19 mouse cellular contexts compared by ENCODE assay signal in the genomic region with DNA sequence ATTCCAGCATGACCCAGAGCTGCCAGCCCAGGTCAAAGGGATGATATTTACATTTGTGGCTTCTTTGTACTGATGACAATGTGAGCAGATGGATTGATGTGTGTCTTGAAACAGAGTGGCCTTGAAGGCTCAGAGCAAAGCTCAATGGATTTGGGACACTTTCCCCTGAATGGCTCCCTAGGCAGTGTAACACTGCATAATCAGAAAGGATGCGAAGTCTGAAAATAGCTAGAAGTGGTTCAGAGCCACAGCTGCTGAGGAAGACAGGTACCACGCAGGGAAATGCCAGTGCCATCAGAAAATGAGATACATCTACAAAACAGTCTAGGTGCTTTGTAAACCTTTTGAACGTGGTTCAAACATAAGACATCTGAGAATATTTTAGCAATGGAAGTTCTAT. TPM values are rescaled to one million over a fixed set of nuclear protein-coding genes. Genes with fewer than 3 reads are reported as not detected.
"Had no signal": no experiment of that assay in that cellular context is flagged by ENCODE, and none has a peak within 500 bp of the region (broad histone marks: within the 10 kb centered on the region; RNA-seq: fewer than 3 reads in every experiment).

No protein-coding gene starts in this region.

- H3K4me2 ChIP-seq: lung, embryonic 15.5 days; midbrain, embryonic 13.5 days; midbrain, embryonic 15.5 days; neural tube, embryonic 12.5 days; stomach, embryonic 15.5 days had no signal

- H3K9ac ChIP-seq: liver, embryonic 14.5 days; lung, embryonic 15.5 days; midbrain, embryonic 13.5 days; midbrain, embryonic 15.5 days; neural tube, embryonic 12.5 days; stomach, embryonic 15.5 days had no signal

- ATAC-seq: lung, postnatal 0 days; midbrain, embryonic 13.5 days; midbrain, embryonic 15.5 days had no signal

- H3K4me1 ChIP-seq: lung, embryonic 15.5 days; neural tube, embryonic 12.5 days; stomach, embryonic 15.5 days had no signal

- H3K27me3 ChIP-seq: lung, embryonic 15.5 days; midbrain, embryonic 13.5 days; midbrain, embryonic 15.5 days; neural tube, embryonic 12.5 days; stomach, embryonic 15.5 days had no signal

- H3K27ac ChIP-seq: liver, embryonic 14.5 days; lung, embryonic 15.5 days; macrophage; midbrain, embryonic 13.5 days; midbrain, embryonic 15.5 days; neural tube, embryonic 12.5 days; stomach, embryonic 15.5 days; stomach, postnatal 0 days had no signal

- H3K9me3 ChIP-seq: lung, embryonic 15.5 days; midbrain, embryonic 13.5 days; midbrain, embryonic 15.5 days; neural tube, embryonic 12.5 days; stomach, embryonic 15.5 days had no signal

- H3K4me3 ChIP-seq: lung, embryonic 15.5 days; megakaryocyte, embryonic 14.5 days; midbrain, embryonic 13.5 days; midbrain, embryonic 15.5 days; neural tube, embryonic 12.5 days; stomach, embryonic 15.5 days had no signal

- H3K36me3 ChIP-seq: lung, embryonic 15.5 days; midbrain, embryonic 13.5 days; midbrain, embryonic 15.5 days; neural tube, embryonic 12.5 days; stomach, embryonic 15.5 days had no signal

- DNase-seq: lung, adult 2 months; lung, postnatal 14 days; lung, postnatal 36 days; thymus, adult 2 months; thymus, postnatal 25 days; thymus, postnatal 4 days had no signal

RNA-seq across cellular contexts. Expression of gene Lrrc66, which starts 54.2 kb away (rescaled TPM):
- polyA plus RNA-seq: lung, adult 2 months; midbrain, embryonic 13.5 days; midbrain, embryonic 15.5 days; midbrain, postnatal 0 days; neural tube, embryonic 12.5 days; neural tube, embryonic 14.5 days; spleen, adult 2 months had no signal
